Mouse (Mus musculus): ENCODE results near the gene Grsf1. TPM values are rescaled to one million over a fixed set of nuclear protein-coding genes. Genes with fewer than 3 reads are reported as not detected.

The Grsf1 gene
- polyA plus RNA-seq, 1 experiment, result 30.2 TPM

DNA sequence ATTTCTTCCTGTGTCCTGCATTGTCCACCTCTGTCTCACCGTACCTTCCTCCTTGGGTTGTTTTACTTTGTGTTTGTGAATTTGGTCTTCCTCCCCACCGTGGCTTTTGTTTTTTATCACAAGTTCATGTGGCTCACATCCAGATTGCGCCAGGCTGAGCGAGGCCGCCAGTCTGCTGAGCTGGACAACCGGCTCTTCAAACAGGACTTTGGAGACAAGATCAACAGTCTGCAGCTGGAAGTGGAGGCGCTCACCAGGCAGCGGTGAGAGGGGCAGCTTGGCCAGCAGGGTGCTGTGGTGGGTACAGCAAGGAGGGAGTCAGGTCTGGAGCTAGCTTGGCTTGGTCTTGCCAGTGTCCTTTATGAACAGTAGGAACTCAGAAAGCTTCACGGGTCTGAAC, 33.2 kb downstream of the Grsf1 start:
- H3ac ChIP-seq (ENCODE audit: control insufficient read depth, insufficient read length, low read depth), result no peak overlapping the region
- no peak overlapping the region for H3K4me3 ChIP-seq (ENCODE audit: insufficient read depth, poor library complexity, severe bottlenecking)
- no peak for TF ChIP-seq FOSL1 (IDR thresholded peaks at IDR 0.05; ENCODE audit: insufficient read depth, low read length, poor library complexity, severe bottlenecking)
- TF ChIP-seq CEBPB (IDR thresholded peaks at IDR 0.05; ENCODE audit: low read depth), result no peak
- TF ChIP-seq MYOD1 (IDR thresholded peaks at IDR 0.05; ENCODE audit: control insufficient read depth, insufficient read length, low read depth), result no peak
- TF ChIP-seq MYOG (IDR thresholded peaks at IDR 0.05; ENCODE audit: control insufficient read depth, extremely low read depth, insufficient read length), result no peak
- no peak for TF ChIP-seq CTCF (IDR thresholded peaks at IDR 0.05; ENCODE audit: control insufficient read depth, insufficient read depth, insufficient read length)
- TF ChIP-seq MAX (IDR thresholded peaks at IDR 0.05), result no peak
- TF ChIP-seq USF1 (IDR thresholded peaks at IDR 0.05; ENCODE audit: low read depth), result no peak
- no peaks in the 10 kb centered on the region for H3K27me3 ChIP-seq (ENCODE audit: control insufficient read depth, insufficient read depth, insufficient read length)
- H3K79me2 ChIP-seq (ENCODE audit: control insufficient read depth, insufficient read depth), result no peaks in the 10 kb centered on the region
- peaks cover 36% of the 10 kb centered on the region for H3K36me3 ChIP-seq (ENCODE audit: control insufficient read depth, insufficient read depth)
- H3K79me3 ChIP-seq (ENCODE audit: low read depth), result no peaks in the 10 kb centered on the region

DNA sequence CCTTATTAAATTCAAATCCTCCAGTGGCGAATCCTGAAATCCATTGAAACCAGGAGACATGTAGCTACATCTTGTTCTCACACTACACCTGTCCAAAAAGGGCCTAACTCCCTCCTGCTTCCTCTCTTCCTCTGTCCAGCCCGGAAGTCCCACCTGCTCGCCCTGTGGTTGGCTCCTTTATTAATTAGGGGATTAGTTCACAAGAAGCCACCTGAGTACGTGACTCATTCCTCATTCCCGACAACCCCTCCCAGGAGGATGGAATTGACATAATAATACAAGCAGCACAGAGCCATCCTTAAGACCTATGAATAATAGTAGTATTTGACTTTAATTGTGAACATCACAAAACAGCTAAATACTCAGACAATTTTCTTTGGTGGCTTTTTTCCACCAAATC, 41.9 kb downstream of the Grsf1 start:
- H3K79me2 ChIP-seq (ENCODE audit: control insufficient read depth, insufficient read depth), result no peaks in the 10 kb centered on the region
- H3K36me3 ChIP-seq (ENCODE audit: control insufficient read depth, insufficient read depth), result peaks cover 12% of the 10 kb centered on the region
- no peaks in the 10 kb centered on the region for H3K27me3 ChIP-seq (ENCODE audit: control insufficient read depth, insufficient read depth, insufficient read length)
- no peaks in the 10 kb centered on the region for H3K79me3 ChIP-seq (ENCODE audit: low read depth)
- H3ac ChIP-seq (ENCODE audit: control insufficient read depth, insufficient read length, low read depth), result no peak overlapping the region
- H3K4me3 ChIP-seq (ENCODE audit: insufficient read depth, poor library complexity, severe bottlenecking), result no peak overlapping the region
- TF ChIP-seq USF1 (IDR thresholded peaks at IDR 0.05; ENCODE audit: low read depth), result no peak
- TF ChIP-seq MAX (IDR thresholded peaks at IDR 0.05), result no peak
- no peak for TF ChIP-seq FOSL1 (IDR thresholded peaks at IDR 0.05; ENCODE audit: insufficient read depth, low read length, poor library complexity, severe bottlenecking)
- no peak for TF ChIP-seq CTCF (IDR thresholded peaks at IDR 0.05; ENCODE audit: control insufficient read depth, insufficient read depth, insufficient read length)
- no peak for TF ChIP-seq MYOG (IDR thresholded peaks at IDR 0.05; ENCODE audit: control insufficient read depth, extremely low read depth, insufficient read length)
- TF ChIP-seq CEBPB (IDR thresholded peaks at IDR 0.05; ENCODE audit: low read depth), result no peak
- no peak for TF ChIP-seq MYOD1 (IDR thresholded peaks at IDR 0.05; ENCODE audit: control insufficient read depth, insufficient read length, low read depth)

DNA sequence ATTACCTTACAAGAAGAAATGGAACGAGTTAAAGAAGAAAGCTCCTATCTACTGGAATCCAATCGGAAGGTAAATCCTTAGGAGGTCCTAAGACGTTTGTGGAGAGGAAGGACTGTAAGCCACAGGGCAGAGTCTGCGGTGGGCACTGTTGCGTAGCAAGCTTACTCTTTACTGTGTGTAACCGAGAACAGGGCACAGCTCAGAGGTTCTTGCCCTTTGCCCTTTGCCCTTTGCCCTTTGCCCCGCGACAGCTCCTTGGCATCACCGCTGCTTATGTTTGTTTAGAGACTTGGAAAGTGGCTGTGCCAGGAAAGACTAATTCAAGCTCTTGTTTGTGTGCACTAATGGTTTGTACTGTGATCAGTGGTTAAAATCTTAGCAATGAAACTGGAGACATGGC, 43.5 kb downstream of the Grsf1 start:
- TF ChIP-seq CTCF (IDR thresholded peaks at IDR 0.05; ENCODE audit: control insufficient read depth, insufficient read depth, insufficient read length) (no peak), FOSL1 (IDR thresholded peaks at IDR 0.05; ENCODE audit: insufficient read depth, low read length, poor library complexity, severe bottlenecking) (no peak), MYOD1 (IDR thresholded peaks at IDR 0.05; ENCODE audit: control insufficient read depth, insufficient read length, low read depth) (no peak), MAX (IDR thresholded peaks at IDR 0.05) (no peak), USF1 (IDR thresholded peaks at IDR 0.05; ENCODE audit: low read depth) (no peak)
- Histone ChIP-seq H3K4me3 (ENCODE audit: insufficient read depth, poor library complexity, severe bottlenecking) (no peak overlapping the region), H3ac (ENCODE audit: control insufficient read depth, insufficient read length, low read depth) (no peak overlapping the region), H3K79me2 (ENCODE audit: control insufficient read depth, insufficient read depth) (no peaks in the 10 kb centered on the region), H3K79me3 (ENCODE audit: low read depth) (no peaks in the 10 kb centered on the region), H3K27me3 (ENCODE audit: control insufficient read depth, insufficient read depth, insufficient read length) (no peaks in the 10 kb centered on the region), H3K36me3 (ENCODE audit: control insufficient read depth, insufficient read depth) (peaks cover 18% of the 10 kb centered on the region)

DNA sequence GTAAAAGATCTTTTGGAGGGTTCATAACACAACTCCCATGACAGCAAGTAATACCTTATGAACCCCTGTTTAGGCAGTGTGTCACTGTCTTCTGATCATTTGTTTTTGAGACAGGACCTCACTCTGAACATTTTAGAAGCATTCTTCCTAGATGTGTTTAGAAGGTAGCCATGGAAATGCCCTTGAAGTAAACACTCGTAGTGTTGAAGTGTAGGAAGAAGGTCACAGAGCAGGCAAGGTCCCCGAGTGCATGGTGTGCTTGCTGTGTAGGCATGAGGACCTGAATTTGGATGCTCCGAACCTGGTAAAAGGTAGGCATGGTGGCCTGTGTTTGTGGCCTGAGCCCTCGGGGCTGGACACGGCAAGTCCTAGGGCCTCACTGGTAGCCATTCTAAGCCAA, 44.4 kb downstream of the Grsf1 start:
- Histone ChIP-seq H3ac (ENCODE audit: control insufficient read depth, insufficient read length, low read depth) (no peak overlapping the region), H3K36me3 (ENCODE audit: control insufficient read depth, insufficient read depth) (peaks cover 11% of the 10 kb centered on the region), H3K27me3 (ENCODE audit: control insufficient read depth, insufficient read depth, insufficient read length) (no peaks in the 10 kb centered on the region), H3K79me3 (ENCODE audit: low read depth) (no peaks in the 10 kb centered on the region), H3K79me2 (ENCODE audit: control insufficient read depth, insufficient read depth) (no peaks in the 10 kb centered on the region), H3K4me3 (ENCODE audit: insufficient read depth, poor library complexity, severe bottlenecking) (no peak overlapping the region)
- TF ChIP-seq MAX (IDR thresholded peaks at IDR 0.05) (no peak), CEBPB (IDR thresholded peaks at IDR 0.05; ENCODE audit: low read depth) (no peak), FOSL1 (IDR thresholded peaks at IDR 0.05; ENCODE audit: insufficient read depth, low read length, poor library complexity, severe bottlenecking) (no peak), MYOD1 (IDR thresholded peaks at IDR 0.05; ENCODE audit: control insufficient read depth, insufficient read length, low read depth) (no peak), MYOG (IDR thresholded peaks at IDR 0.05; ENCODE audit: control insufficient read depth, extremely low read depth, insufficient read length) (no peak), CTCF (IDR thresholded peaks at IDR 0.05; ENCODE audit: control insufficient read depth, insufficient read depth, insufficient read length) (no peak), USF1 (IDR thresholded peaks at IDR 0.05; ENCODE audit: low read depth) (no peak)

DNA sequence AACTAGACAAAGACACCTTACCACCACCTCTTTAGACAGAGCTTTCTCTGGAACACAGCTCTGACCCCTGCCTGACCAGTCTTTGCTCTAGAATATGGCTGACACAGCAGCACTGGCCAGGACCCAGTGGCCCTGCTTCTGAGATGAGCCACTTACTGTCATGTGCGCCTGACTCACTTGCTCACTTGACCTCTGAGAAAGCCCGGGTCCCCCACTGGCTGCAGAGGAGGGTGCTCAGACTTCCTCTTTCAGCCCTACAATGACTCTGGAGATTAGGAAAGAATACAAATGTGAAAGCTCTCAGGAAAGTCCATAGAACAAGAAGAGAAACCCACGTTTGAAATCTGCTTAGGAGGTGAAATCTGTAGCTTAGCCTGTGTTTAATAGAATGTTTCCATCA, 45.1 kb downstream of the Grsf1 start:
- Histone ChIP-seq H3K79me3 (ENCODE audit: low read depth) (no peaks in the 10 kb centered on the region), H3K36me3 (ENCODE audit: control insufficient read depth, insufficient read depth) (peaks cover 11% of the 10 kb centered on the region), H3K27me3 (ENCODE audit: control insufficient read depth, insufficient read depth, insufficient read length) (no peaks in the 10 kb centered on the region), H3K79me2 (ENCODE audit: control insufficient read depth, insufficient read depth) (no peaks in the 10 kb centered on the region), H3ac (ENCODE audit: control insufficient read depth, insufficient read length, low read depth) (no peak overlapping the region), H3K4me3 (ENCODE audit: insufficient read depth, poor library complexity, severe bottlenecking) (no peak overlapping the region)
- no peak for TF ChIP-seq MYOG (IDR thresholded peaks at IDR 0.05; ENCODE audit: control insufficient read depth, extremely low read depth, insufficient read length)
- TF ChIP-seq MAX (IDR thresholded peaks at IDR 0.05), result no peak
- no peak for TF ChIP-seq FOSL1 (IDR thresholded peaks at IDR 0.05; ENCODE audit: insufficient read depth, low read length, poor library complexity, severe bottlenecking)
- TF ChIP-seq USF1 (IDR thresholded peaks at IDR 0.05; ENCODE audit: low read depth), result no peak
- no peak for TF ChIP-seq CTCF (IDR thresholded peaks at IDR 0.05; ENCODE audit: control insufficient read depth, insufficient read depth, insufficient read length)
- no peak for TF ChIP-seq CEBPB (IDR thresholded peaks at IDR 0.05; ENCODE audit: low read depth)
- no peak for TF ChIP-seq MYOD1 (IDR thresholded peaks at IDR 0.05; ENCODE audit: control insufficient read depth, insufficient read length, low read depth)

DNA sequence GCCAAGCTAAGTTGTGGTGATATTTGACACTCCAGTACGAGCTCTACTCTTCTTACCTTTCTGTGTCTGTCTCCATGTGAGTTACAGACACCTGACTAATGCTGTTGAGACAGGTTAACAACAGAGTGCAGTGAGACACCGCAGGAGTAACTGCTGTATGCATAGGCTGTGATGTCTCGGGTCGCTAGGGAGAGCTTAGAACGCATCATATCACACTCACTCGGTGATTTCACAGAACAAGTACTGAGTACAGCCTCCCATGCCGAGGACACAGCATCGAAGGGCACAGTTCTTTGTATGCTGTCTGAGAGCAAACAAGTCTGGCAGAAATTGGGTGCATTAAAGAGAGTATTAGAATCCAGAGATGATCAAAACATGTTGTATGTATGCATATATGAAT, 46.0 kb downstream of the Grsf1 start:
- Histone ChIP-seq H3K27me3 (ENCODE audit: control insufficient read depth, insufficient read depth, insufficient read length) (no peaks in the 10 kb centered on the region), H3K79me2 (ENCODE audit: control insufficient read depth, insufficient read depth) (no peaks in the 10 kb centered on the region), H3K79me3 (ENCODE audit: low read depth) (no peaks in the 10 kb centered on the region), H3K4me3 (ENCODE audit: insufficient read depth, poor library complexity, severe bottlenecking) (no peak overlapping the region), H3ac (ENCODE audit: control insufficient read depth, insufficient read length, low read depth) (no peak overlapping the region), H3K36me3 (ENCODE audit: control insufficient read depth, insufficient read depth) (peaks cover 11% of the 10 kb centered on the region)
- TF ChIP-seq CTCF (IDR thresholded peaks at IDR 0.05; ENCODE audit: control insufficient read depth, insufficient read depth, insufficient read length) (no peak), CEBPB (IDR thresholded peaks at IDR 0.05; ENCODE audit: low read depth) (no peak), USF1 (IDR thresholded peaks at IDR 0.05; ENCODE audit: low read depth) (no peak), FOSL1 (IDR thresholded peaks at IDR 0.05; ENCODE audit: insufficient read depth, low read length, poor library complexity, severe bottlenecking) (no peak), MYOG (IDR thresholded peaks at IDR 0.05; ENCODE audit: control insufficient read depth, extremely low read depth, insufficient read length) (no peak), MYOD1 (IDR thresholded peaks at IDR 0.05; ENCODE audit: control insufficient read depth, insufficient read length, low read depth) (no peak), MAX (IDR thresholded peaks at IDR 0.05) (no peak)

Measured in C2C12 (cell line).